Mouse (Mus musculus) liver, adult (tissue): Measurements from ENCODE around the gene Hes6.

Source experiments
- GATA4 ChIP-seq: IDR thresholded peaks from 2 replicates; pipeline ENCODE4 v1.6.1; 2014; ENCODE audit warnings: mild to moderate bottlenecking, low read length; ENCODE audit not compliant: insufficient replicate concordance

The Hes6 gene

DNA sequence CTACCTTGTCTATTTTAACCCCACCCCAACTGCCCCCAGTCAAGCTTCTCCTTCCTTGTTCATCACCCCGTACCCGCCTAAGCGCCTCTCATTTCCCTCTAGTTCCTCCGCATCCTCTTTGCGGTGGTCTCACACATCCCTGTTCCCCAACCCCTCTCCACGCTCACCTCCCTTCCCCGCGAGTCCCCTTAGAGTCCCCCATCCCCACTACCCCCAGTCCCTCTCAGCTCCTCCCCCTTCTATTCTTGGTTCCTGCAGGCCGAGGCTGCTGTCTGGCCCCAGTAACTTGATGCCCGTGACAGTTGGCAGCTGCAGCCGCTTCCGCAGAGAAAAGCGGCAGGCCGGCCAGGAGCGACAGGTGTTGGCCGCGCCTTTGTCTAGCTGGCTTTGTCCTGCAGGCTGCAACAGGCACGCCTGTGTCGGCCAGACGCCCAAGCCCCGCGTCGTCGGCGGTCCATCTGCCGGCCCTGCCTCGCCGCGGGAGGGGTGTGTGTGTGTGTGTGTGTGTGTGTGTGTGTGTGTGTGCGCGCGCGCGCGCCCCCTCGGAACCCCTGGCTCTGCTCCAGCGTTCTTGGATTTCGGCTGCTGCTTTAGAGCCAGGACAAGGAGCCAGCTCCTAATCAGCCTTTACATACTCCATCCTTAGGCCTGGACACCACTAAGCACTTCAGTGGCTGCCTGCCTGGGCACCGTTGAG lies at the start of gene Hes6:
TSS of gene Hes6 (minus strand) at position 141 of the 697 bp plus-strand sequence.
- no peak for TF ChIP-seq GATA4

DNA sequence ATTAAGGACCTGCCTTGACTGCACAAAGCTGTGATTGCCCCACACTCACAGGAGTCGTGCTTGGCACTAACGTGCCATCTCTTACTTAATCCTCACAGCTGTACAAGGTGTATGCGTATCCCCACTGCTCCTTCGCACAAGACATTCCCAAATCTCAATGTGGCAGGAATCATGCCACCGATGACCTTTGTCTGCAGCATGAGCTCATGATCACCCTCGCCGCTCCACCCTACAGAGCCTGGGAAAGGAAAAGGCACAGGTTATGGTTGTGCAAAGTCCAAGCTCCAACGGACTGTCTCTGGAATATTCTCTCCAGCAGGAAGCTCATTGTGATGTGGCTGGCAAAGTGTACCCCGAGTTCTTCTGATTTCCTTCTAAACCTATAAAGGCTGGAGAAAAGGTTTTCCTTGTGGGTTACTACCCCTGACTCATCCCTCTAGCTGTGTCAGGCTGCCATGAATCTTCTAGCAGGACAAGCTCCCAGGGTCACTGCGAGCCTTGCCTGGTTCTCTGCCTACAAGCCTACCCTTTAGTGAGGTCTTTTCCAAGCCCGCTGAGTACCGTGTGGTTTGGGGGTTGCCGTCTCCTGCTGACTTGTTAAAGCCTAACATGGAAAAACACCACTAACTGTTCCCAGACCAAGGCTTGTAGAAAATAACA lies 49.6 kb upstream of the Hes6 start:
- TF ChIP-seq GATA4 = no peak

DNA sequence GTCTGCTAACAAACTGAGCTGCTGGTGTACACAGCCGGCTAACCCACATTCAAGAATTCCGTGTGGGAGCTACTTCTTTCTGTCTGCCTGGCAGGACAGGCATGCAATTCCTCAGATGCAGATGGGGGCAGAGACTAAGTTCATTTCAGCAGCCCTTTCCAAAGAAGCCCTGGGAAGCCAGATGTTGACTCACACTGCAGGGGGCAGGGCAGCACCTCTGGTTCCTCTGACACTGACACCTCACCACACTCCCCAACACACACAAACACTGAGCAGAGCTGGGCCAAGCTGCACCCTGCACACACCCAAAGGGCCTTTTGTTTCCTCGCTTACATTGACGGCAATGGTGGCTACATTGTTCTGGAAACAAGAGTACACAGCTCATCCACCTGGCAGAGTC lies 46.7 kb upstream of the Hes6 start:
- TF ChIP-seq GATA4 = no peak

DNA sequence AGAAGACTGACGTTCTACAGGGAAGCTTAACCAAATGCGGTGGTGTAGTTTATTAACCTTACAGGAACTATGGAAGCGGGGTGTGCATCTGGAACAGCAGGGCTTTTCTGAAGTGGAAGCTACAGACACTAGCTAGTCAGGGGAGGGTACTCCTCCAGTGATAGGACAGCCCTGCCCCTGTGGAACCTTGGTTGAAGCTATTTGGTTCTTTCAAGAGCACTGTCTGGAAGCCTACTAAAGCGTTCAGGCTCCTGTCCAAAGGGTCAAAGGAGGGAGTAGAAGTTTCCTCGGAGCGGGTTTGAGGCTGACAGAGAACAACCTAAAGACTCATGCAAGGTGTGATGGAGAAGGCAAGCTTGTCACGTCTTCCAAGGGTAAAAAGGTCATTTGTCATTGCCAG lies 46.2 kb upstream of the Hes6 start:
- TF ChIP-seq GATA4 = no peak

DNA sequence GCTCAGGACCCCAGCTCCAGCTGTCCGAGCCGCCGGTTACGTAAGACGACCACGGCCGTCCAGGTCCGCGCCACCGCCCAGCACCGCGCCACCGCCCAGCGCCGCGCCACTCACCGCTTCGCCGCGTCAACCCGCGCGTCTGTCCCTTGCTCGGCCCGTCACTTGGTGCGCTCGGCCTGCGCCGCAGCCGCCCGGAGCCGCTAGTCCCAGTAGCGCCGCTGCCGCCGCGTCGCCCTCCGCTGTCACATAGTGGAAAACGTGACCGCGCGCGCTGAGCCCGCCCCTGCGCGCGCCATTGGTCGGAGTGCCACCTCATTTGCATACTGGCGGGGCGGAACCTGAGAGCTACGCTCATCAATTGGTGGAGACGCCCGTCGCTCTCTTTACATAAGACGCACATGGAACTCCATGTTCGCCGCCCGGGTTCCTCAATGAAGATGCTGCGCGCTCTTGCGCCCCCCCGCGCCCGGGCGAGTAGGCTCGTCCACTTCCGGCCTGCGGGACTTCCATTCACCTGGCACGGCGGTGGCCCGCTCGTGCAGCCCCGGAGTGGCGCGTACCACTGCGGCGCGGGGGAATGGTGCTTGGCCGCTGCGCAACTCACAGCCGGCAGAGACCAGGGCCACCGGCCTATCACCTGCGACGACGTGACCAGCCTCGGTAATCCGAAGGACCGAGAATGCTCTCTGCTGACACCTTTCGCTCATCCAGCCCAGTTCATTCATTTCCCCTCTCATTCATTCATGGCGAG lies 45.4 kb upstream of the Hes6 start, which contains the start of gene Per2:
TSS of gene Per2 (minus strand) at position 266 of the 751 bp plus-strand sequence.
- no peak for TF ChIP-seq GATA4

DNA sequence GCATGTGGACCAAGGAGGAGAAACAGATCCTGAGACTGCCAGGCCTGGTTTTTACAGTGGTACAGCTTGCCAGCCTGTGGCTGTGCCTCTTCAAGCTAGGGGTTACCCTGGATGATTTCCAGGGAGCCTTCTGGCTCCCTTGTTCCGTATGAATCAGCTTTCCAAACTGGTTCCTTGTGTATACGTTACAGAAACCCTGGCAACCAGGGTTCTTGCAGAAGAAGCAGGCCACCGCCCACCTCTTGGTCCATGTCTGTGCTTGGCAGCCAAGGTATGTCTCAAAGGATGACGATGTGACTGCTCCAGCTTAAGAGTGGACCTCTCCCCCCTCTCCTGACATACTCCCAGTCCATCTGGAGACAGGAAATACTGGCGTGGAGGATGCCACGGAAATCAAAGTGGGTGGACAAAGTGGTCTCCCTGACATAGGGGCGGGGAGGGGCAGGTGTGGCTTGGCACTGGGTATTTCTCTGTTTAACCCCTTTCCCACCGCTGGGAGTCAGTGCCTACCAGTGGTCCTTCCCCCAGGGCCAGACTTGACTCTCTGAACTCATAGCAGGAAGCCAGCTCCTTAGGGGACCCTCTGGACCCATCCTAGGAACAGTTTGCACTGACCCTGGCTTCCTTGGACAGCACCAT lies 44.5 kb upstream of the Hes6 start:
- TF ChIP-seq GATA4 = no peak

DNA sequence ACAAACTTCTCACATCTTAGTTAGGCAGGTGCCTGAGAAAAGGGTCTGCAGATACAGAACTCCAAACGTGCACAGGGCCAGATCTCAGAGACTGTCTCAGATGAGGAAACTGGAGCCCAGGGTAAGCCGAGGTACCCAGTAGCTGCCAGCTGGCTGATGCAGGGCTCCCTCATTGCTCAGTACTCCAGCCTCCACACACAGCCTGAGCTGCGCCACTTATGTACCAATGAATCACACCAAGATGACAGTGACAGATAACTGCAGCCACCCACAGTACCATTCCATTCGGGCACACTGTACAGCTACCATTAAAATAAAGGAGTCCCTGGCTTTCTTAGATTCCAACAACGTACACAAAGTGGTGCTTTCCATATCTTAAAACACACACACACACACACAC lies 43.9 kb upstream of the Hes6 start:
- no peak; the same call in 1 of the 2 replicates for TF ChIP-seq GATA4

DNA sequence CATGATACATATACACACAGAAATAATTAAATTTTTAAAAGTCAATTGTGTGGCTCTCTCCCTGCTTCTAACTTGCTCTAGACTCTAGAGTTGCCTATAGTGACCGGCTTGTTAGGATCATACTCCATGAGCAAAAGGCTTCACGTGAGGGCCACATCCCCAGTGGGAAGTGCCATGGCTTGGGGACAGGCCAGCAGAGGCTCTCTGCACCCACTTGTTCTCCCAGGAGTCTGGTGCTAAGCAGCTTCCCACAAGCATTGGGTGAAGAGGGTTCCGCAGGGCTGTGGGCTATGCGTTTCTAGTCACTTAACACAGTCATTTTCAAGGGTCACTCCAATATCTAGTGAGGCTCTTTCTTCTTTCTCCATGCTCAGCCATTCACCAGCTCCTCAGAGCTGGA lies 43.3 kb upstream of the Hes6 start:
- TF ChIP-seq GATA4 = no peak

DNA sequence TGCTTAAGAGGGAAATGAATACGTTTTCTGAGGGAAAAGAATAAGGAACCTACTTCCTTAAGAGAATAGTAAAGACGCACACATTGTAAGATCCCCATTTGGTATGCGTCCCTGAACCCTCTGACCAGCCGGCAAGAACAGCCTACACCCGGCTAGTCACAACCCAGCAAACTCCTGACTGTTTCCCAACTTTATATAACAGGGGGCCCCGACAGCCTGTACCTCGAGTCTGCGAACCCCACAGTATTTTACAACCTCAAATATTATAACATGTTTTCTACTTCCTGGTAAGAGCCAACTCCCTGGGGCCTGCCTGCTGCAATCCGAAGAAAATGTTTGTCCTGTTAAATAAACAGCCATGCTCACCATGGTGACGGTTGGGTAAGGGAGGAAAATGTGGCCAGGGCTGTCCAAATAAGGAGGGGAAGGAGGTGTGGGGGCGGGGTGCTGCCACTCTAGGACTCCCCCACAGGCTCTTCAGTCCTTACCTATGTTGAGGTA lies 42.5 kb upstream of the Hes6 start:
- no peak for TF ChIP-seq GATA4

DNA sequence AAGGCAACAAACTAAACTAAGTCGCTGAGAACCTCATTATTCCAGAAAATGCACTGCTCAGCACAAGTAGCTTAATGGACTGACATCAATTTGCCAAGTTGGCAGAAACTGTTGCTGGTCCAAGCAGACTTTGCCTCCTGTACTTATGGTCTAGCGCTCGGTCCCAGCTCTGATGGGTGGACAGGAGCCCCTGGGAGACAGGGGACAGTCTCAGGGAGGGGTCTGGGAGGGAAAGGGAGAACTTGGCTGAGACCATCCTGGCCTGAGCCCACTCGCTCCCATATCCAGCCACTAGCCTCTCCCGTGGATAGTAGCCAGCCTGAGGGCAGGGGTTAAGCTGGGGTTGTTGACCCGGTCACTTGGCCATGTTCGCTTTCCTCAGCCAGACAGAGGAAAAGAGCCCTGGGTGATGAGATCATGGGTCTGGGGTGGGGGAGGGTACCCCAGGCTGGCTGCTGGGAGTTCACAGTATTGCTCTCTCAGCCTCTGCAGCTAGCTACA lies 41.9 kb upstream of the Hes6 start:
- TF ChIP-seq GATA4 = no peak

DNA sequence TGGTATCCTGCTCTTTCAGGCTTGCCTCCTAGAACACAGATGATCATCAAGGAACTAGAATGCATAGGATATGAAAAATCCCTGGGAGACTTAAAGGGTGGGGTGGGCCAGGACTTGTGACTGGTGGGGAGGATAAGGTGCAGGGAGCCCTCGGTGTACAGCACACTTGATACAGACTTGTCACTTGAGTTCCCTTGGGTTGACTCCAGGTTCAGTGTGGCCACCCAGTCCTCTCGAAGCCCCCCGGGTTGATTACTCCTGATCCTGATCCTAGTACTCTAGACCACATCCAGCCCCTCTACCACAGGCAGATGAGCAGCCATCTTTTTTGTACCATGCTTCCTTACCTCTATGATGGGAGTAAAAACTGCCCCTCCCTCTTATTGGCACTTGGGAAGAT lies 41.1 kb upstream of the Hes6 start:
- TF ChIP-seq GATA4 = no peak

DNA sequence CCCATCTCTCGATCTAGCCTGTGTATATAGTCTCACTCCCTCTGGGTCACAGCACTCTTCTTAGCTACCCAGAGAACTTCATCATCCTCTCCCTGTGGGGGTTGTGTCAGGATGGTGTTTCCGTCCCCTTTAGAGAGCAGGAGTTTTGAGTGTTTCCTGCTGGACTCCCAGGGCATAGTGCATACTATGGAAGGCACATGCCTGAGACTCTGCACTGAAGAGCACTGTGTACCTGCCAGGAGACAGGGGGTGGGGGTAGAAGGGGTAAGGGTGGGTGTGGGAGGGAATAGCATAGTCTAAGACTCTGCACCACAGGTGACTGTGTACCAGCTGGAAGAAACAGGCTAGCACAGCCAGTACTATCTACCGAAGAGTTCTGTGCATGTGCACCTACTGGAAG lies 40.5 kb upstream of the Hes6 start:
- no peak for TF ChIP-seq GATA4

DNA sequence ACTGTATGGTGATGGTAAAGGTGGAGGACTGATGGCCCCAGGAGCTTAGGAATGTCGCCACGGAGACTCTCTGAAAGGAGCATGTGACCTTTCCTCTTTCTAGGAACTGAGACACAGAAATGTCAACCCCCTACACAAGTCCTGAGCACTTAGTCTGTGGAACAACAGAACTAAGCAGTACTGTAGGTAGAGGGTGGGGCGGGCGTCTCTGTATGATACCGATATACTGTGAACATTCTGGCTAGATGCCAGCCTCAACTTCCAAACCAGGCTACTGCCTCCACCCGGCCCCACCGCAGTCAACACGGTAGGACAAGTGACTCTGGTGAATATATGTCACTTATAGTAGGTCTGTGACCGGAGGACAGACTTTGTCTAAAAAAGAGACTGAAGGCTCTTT lies 40.1 kb upstream of the Hes6 start:
- no peak for TF ChIP-seq GATA4

DNA sequence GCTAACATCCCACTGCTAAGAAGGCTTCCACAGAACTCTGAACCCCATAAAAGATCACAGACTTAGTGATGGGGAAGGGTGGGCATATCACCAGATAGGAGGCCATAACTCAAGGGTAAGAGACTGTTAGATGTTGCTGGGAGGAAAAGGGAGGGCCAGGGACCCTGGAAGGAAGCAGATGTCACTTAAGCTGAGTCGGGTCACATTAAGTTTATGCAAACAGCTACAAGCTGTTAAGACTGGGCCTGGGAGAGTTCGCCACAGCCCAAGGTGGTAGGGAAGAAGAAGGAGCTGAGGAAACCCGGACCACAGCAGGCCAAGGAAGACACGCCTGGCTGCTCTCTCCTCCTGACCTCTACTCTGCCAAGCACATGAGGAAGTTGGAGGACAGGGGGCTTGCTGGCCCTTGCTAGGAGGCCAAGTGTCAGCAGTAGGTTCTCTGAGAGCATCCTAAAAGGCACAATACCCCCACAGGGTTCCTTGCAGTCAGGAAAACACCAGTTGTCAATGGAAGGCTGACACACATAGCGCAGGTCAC lies 37.8 kb upstream of the Hes6 start:
- no peak for TF ChIP-seq GATA4

DNA sequence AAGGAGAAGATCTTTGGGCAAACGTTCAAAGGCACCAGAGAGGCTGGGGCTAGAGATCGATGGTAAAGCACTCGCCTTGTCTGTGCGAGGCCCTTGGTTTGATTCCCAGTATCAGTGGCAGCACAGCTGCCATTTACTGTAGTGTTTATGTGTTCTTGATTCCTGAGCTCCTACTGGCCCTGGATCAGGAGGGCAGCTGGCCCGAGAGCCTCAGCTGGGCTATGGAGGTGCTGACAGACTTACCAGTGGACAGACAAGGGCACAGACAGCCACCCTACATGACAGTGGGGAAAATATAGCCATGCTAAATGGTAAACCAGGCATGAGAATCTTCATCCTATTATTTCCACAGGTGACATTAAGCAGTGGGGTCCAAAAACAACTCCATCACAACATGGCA lies 37.0 kb upstream of the Hes6 start:
- TF ChIP-seq GATA4 = no peak
